13 mouse cellular contexts compared by ENCODE assay signal in the genomic region with DNA sequence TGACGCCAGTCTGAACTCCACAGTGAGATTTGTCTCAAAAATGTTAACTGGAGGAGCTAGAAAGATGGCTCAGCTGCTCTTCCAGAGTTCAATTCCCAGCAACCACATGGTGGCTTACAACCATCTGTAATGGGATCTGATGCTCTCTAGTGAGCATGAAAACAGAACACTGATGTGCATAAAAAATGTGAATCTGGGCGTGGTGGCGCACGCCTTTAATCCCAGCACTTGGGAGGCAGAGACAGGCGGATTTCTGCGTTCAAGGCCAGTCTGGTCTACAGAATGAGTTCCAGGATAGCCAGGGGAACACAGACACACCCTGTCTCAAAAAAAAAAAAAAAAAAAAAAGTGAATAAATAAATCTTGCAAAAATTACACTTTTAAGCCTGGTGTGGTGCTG. TPM values are rescaled to one million over a fixed set of nuclear protein-coding genes. Genes with fewer than 3 reads are reported as not detected.
"Had no signal": no experiment of that assay in that cellular context is flagged by ENCODE, and none has a peak within 500 bp of the region (broad histone marks: within the 10 kb centered on the region; RNA-seq: fewer than 3 reads in every experiment).

No protein-coding gene starts in this region.

- H3K27me3 ChIP-seq: midbrain, embryonic 13.5 days; midbrain, embryonic 15.5 days; neural tube, embryonic 12.5 days had no signal

- H3K4me3 ChIP-seq: megakaryocyte, embryonic 14.5 days; midbrain, embryonic 13.5 days; midbrain, embryonic 15.5 days; neural tube, embryonic 12.5 days had no signal

- DNase-seq: lung, adult 18-20 months; lung, embryonic 14.5 days; lung, postnatal 14 days; lung, postnatal 36 days; right cerebral cortex, postnatal 14 days; thymus, adult 18-20 months; thymus, postnatal 14 days; thymus, postnatal 36 days had no signal

- H3K4me1 ChIP-seq: megakaryocyte, embryonic 14.5 days; midbrain, embryonic 13.5 days; midbrain, embryonic 15.5 days; neural tube, embryonic 12.5 days had no signal

- H3K9me3 ChIP-seq: megakaryocyte, embryonic 14.5 days; midbrain, embryonic 13.5 days; midbrain, embryonic 15.5 days; neural tube, embryonic 12.5 days had no signal

RNA-seq across cellular contexts. Expression of a gene that starts 16.1 kb away (rescaled TPM):
- total RNA-seq: midbrain, postnatal 0 days had no signal
